Mouse (Mus musculus): ENCODE results near the gene Fads2. TPM values are rescaled to one million over a fixed set of nuclear protein-coding genes. Genes with fewer than 3 reads are reported as not detected.

Gene Fads2
- total RNA-seq, 2 experiments from 2014 or later: 1.8 to 2.4 TPM

- DNase-seq (ENCODE audit: low spot score): no peak
These were observed 38.7 kb downstream of the Fads2 start for GRCm38 (mm10) chr19:10062862-10063261.

- DNase-seq (ENCODE audit: low spot score): no peak
These were observed 39.3 kb downstream of the Fads2 start for GRCm38 (mm10) chr19:10062292-10062691.

- DNase-seq (ENCODE audit: low spot score): no peak
These were observed 39.9 kb downstream of the Fads2 start for GRCm38 (mm10) chr19:10061624-10062023.

- no peak for DNase-seq (ENCODE audit: low spot score)
These were observed 40.6 kb downstream of the Fads2 start for GRCm38 (mm10) chr19:10060783-10061590.

GRCm38 (mm10) chr19:10059911-10060567 is 41.5 kb downstream of the Fads2 start:
- no peak for DNase-seq (ENCODE audit: low spot score)

GRCm38 (mm10) chr19:10058876-10059427 is 42.6 kb downstream of the Fads2 start:
- DNase-seq (ENCODE audit: low spot score): no peak

- DNase-seq (ENCODE audit: low spot score): no peak
These were observed 43.2 kb downstream of the Fads2 start for GRCm38 (mm10) chr19:10058352-10058825.

GRCm38 (mm10) chr19:10057486-10058351 is 43.8 kb downstream of the Fads2 start:
- no peak for DNase-seq (ENCODE audit: low spot score)

GRCm38 (mm10) chr19:10056686-10057085 is 44.9 kb downstream of the Fads2 start:
- DNase-seq (ENCODE audit: low spot score): no peak

GRCm38 (mm10) chr19:10055783-10056660 is 45.5 kb downstream of the Fads2 start:
- DNase-seq (ENCODE audit: low spot score): no peak

- DNase-seq (ENCODE audit: low spot score): no peak
These were observed 46.3 kb downstream of the Fads2 start for GRCm38 (mm10) chr19:10055261-10055660.

GRCm38 (mm10) chr19:10054361-10055075 is 47.0 kb downstream of the Fads2 start:
- DNase-seq (ENCODE audit: low spot score): no peak

- no peak for DNase-seq (ENCODE audit: low spot score)
These were observed 47.8 kb downstream of the Fads2 start for GRCm38 (mm10) chr19:10053692-10054260.

- DNase-seq (ENCODE audit: low spot score): no peak
These were observed 48.8 kb downstream of the Fads2 start for GRCm38 (mm10) chr19:10052698-10053097.

GRCm38 (mm10) chr19:10050438-10050837 is 51.1 kb downstream of the Fads2 start:
- DNase-seq (ENCODE audit: low spot score): no peak

GRCm38 (mm10) chr19:10049533-10049932 is 52.0 kb downstream of the Fads2 start:
- no peak for DNase-seq (ENCODE audit: low spot score)

- no peak for DNase-seq (ENCODE audit: low spot score)
These were observed 54.6 kb downstream of the Fads2 start for GRCm38 (mm10) chr19:10046983-10047382.

- no peak for DNase-seq (ENCODE audit: low spot score)
These were observed 55.2 kb downstream of the Fads2 start for GRCm38 (mm10) chr19:10046346-10046745.

GRCm38 (mm10) chr19:10045707-10046106 is 55.8 kb downstream of the Fads2 start:
- no peak for DNase-seq (ENCODE audit: low spot score)

Measured in gastrocnemius, adult 18-20 months (tissue).